Mouse (Mus musculus) cerebellum, adult 2 months (tissue): ENCODE results near the gene Smurf2.

Source experiments
- CTCF ChIP-seq: fragments of 200-500 bp; IDR thresholded peaks from 2 replicates; pipeline ENCODE4 v1.5.1; 2011; ENCODE audit warnings: low read depth, mild to moderate bottlenecking, control low read depth, low read length, moderate library complexity, borderline replicate concordance; ENCODE audit not compliant: insufficient read depth
- POLR2A ChIP-seq: fragments of 200-500 bp; IDR thresholded peaks from 2 replicates; pipeline ENCODE4 v1.6.1; 2011; ENCODE audit warnings: low read length, control low read depth, borderline replicate concordance; ENCODE audit not compliant: insufficient read depth

GRCm38 (mm10) chr11:106788026-106788774 lies 132.3 kb downstream of the Smurf2 start:
- TF ChIP-seq CTCF (no peak), POLR2A (peak; percentile 98)
